Mouse (Mus musculus): ENCODE results near the gene Ptpa.

GRCm38 (mm10) chr2:30464411-30464810, 48.6 kb downstream of the Ptpa start:
- no peak for TF ChIP-seq CTCF (IDR thresholded peaks at IDR 0.05)
- no peak for TF ChIP-seq POLR2A (IDR thresholded peaks at IDR 0.05; ENCODE audit: insufficient read depth, low read depth, low read length)
- TF ChIP-seq EP300 (IDR thresholded peaks at IDR 0.05; ENCODE audit: insufficient read depth, low read depth, low read length) = no peak

Data from heart, adult 2 months (tissue).